Mouse (Mus musculus) liver, embryonic 14.5 days (tissue): ENCODE measurements around the gene Naaladl2.

ENCODE experiments used
- CTCF ChIP-seq: IDR thresholded peaks from 2 replicates; pipeline ENCODE4 v1.5.1; 2016; ENCODE audit warnings: antibody characterized with exemption, low read depth, control low read depth
- EP300 ChIP-seq: IDR thresholded peaks from 2 replicates; pipeline ENCODE4 v1.6.1; 2016; ENCODE audit warnings: antibody characterized with exemption, low read depth

GRCm38 (mm10) chr3:24872254-24872653 lies 271.8 kb downstream of the Naaladl2 start:
- no peak for TF ChIP-seq CTCF
- TF ChIP-seq EP300 = no peak
